Mouse (Mus musculus): ENCODE results near the gene Plcd1. TPM values are rescaled to one million over a fixed set of nuclear protein-coding genes. Genes with fewer than 3 reads are reported as not detected.

The Plcd1 gene
- total RNA-seq, 2 experiments from 2014 or later = 8.5 to 8.6 TPM

DNA sequence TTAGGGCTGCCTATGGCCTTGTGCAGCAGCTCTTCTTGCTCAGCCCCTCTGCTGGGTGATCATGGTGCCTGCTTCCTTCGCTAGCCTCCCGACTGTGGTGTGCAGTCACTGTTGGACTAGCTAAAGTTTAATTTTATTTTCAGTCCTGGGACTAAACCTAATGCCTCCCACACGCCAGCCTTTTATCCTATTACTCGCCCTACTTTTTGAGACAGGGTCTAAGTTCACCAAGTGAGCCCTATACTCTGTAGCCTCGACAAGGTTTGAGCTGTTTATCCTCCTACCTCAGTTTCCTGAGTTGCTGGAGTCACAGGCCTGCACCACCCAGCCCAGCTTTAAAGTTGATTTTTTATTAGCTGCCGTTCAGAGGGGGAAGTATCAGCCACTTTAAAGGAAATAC, 68.0 kb downstream of the Plcd1 start:
- DNase-seq = no peak

DNA sequence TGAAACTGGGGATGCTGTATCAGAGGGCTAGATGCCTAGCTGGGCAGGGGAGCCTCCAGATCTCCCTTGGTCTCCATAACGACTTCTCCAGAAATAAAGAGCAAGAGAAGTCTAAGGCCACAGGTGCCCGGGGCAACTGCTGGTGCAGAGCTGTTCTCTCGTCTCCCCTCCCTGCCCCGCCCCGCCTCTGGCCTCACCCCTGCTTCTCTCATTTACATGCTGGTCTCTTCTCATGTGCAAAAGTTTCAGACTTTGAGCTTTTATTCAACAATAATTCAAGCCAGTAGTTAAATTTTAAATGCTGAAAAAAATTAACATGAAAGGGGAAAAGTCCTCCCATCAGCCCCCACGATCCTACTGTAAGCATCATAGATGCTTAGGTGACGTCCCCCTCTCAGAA, 71.6 kb downstream of the Plcd1 start:
- no peak for DNase-seq

Small RNAs within 50 kb of the gene (microRNA-seq; reads per million reads assigned to microRNA genes)
- 4.5 to 134 reads per million in 2 experiments for gene Mir26a-1 (ENCODE audit: borderline replicate concordance in 2 of 2)

Other genes with a start within 250 kb of the Plcd1 start
- gene Ctdspl, start 167.0 kb downstream of the Plcd1 start, total RNA-seq (2021) = 1 to 10 TPM; 5.5 to 8.6 TPM
- under 1 TPM; 0.23 to 0.27 TPM for gene Vill, start 40.7 kb downstream of the Plcd1 start, total RNA-seq (2021)
- gene Dlec1, start 9.0 kb upstream of the Plcd1 start, total RNA-seq (2021) = under 1 TPM in 1 of 2 experiments, not detected in 1; 0.05 TPM
- gene Acaa1b, start 63.6 kb upstream of the Plcd1 start, total RNA-seq (2021) = 1 to 10 TPM in 1 of 2 experiments, under 1 TPM in 1; 0.49 to 2.6 TPM
- not detected for gene Gm47289, start 65.7 kb upstream of the Plcd1 start, total RNA-seq (2021)
- not detected for gene Slc22a13, start 115.6 kb upstream of the Plcd1 start, total RNA-seq (2021)
- gene Oxsr1, start 228.9 kb upstream of the Plcd1 start, total RNA-seq (2021) = 10 to 100 TPM; 42.5 to 43.1 TPM
- gene Acaa1a, start 246.2 kb upstream of the Plcd1 start, total RNA-seq (2021) = 10 to 100 TPM; 38.3 to 40.9 TPM
- gene Myd88, start 247.9 kb upstream of the Plcd1 start, total RNA-seq (2021) = 1 to 10 TPM; 4.3 to 5.0 TPM

Data from gastrocnemius, postnatal 25 days (tissue).